Mouse (Mus musculus) left cerebral cortex, postnatal 4 days (tissue): ENCODE measurements at regions not wholly inside any gene's neighbourhood (a gene's known extent, or its start where the extent isn't known, plus 50 kb on each side); places are given as distances from the start of the nearest gene placed in this dataset.
A peak's percentile ranks its signal among the peaks of the same experiment; 100 is the strongest.

ENCODE experiments used
- DNase-seq: peaks from one replicate; pipeline ENCODE4 v3.0.0-alpha.2; 2022
- intact Hi-C: fragments of 180-260 bp; cut with DNase I; formaldehyde crosslinking; loops from one replicate; pipeline ENCODE4 v1.15.1; 2025

DNA sequence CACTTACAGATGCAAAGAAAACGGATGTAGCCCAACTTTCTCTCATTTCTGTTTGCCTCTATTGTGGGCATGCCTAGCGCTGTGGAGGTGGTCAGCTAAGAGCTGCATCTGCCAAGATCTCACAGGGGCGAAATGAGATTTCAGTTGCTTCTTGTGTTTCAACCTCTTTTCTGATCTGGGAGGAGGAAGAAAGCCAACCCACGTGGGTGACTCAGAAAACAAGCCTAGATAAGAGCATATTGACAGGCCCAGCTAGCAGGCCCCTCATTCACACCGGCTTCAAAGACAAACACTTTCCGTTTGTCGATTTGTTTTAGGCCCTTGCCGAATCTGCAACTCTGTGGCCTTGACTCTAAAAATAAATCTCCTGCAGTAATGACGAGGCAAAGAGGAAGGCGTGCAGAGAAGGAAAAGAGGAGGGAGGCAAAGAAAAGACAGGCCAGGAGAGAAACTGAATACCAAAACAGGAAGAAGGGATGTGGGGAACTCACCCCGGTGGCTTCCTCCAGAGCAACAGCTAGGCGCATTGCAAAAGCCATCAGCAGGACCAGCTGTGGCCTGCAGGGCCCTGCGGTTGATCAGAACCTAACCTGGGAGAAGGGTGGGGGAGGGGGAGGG, 407.1 kb downstream of the Bcor start:
- intact Hi-C loops = no loop called here
- no peak for DNase-seq

DNA sequence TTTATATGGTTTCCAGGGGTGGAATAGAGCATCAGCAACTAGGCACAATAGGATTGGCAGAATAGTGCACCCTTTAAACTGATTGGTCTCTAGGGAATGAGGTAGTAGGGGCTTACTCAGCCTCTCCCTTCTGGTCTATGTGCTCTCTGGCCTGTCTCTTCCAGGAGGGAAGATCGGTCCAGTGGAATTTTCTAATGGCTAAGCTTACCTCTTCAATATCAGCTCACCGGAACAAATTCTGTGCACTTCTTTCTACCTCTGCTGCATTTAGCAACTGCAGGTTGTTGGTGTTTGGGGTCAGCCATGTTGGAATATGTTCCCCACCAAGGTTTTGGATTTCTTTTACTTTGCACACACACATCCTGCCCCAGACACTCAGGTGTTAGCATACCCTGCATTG, 405.1 kb downstream of the Bcor start:
- intact Hi-C loops = no loop called here
- DNase-seq = no peak

DNA sequence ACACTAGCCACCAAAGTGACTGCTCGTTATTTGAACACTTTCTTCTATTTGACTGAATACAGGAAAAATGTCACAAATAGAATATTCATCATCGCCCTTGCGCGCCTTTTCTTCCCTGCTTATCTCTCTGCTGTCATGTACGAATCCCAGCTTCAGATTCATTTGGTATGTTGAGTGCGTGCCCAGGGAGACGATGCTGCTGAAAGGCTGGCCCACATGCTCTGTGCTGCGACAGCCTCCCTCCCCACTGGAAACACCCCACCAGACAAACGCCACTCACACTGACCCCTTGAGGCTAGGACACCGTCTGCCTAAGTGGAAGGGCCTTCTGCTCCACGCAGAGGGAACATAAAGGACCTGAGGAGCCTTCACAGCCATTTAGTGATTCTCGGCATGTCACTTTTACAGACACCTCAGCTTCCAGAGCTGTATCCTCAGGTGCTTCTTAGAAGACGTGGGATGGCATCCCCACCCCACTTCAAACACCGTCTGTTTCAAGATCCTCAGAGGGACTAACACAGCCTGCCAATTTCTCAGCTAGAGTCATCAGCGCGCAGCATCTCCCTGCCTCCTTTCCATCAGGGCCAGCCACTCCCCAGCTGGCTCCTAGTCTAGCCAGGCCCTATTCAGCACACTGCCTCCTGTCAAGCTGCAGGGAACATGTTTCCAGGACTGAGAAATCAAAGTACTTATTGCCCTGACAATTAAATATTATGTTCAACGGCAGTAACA, 396.6 kb downstream of the Bcor start:
- peak; percentile 53 for DNase-seq
- intact Hi-C loops = no loop called here

DNA sequence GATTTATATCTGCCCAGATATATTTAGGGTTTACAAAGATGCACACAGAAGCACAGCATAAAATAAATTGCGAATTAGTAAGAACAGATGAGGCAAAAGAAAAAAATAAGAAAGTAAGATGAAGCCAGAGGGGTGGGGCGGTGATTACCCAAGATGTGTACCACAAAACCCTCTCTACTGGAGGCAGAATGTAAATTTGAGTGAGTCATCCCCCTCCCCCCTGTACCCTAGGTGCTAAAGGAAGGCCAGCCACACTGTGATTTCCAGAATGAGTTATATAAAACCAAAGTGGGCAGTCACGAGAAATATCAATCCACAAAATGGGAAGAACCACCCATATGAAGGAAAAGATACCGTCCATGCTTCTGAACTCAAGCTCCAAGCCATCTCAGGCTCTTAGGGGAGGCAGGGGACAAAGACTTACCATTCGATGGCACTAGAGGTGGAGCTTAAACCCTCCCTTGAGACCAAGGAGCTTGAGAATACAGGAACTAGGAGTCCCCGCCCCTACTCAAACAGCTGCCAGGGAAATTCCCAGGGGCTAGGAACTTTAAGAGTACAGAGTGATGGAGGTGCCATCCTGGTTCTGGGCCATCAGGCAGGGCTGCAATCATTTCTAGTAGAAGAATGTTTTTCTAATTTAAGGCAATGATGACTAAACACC, 383.8 kb downstream of the Bcor start:
- no peak for DNase-seq
- intact Hi-C loops = no loop called here

DNA sequence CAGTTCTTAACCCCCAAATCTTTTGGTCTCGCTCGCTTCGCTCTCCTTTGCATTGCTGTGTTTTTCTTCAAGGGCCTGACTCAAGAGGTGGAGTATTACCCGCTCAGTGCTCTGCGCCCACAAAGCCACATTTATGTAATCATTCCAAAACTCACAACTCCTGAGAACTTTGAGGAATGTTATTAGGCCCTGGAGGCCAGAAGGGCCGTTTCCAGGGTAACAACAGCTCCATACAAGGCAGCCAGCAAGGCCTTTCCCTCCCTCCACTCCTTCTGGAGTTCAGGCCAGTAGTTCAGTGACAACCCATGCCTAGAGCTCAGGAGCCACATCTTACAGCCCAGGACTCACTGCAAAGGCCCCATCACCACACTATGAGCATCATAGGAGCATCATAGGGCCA, 365.1 kb downstream of the Bcor start:
- intact Hi-C loops = no loop called here
- DNase-seq = no peak

DNA sequence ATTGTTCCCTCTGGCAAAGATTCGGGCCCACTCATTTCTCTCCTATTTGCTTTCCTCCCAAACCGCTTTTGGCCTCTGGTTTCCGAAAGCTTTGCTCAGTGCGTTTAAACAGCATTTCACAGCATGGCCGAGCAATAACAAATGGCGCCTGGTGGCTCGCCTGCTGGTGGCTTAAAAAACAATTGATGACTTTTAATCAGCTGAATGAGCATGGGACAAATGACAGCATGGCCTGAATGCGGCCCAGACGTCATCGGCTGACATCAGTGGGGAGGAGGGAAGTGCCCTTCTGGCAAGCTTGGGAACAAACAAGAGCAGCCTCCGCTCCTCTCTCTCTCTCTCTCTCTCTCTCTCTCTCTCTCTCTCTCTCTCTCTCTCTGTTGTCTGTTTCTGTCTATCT, 362.3 kb downstream of the Bcor start:
- intact Hi-C loops = no loop called here
- peak; percentile 53 for DNase-seq

DNA sequence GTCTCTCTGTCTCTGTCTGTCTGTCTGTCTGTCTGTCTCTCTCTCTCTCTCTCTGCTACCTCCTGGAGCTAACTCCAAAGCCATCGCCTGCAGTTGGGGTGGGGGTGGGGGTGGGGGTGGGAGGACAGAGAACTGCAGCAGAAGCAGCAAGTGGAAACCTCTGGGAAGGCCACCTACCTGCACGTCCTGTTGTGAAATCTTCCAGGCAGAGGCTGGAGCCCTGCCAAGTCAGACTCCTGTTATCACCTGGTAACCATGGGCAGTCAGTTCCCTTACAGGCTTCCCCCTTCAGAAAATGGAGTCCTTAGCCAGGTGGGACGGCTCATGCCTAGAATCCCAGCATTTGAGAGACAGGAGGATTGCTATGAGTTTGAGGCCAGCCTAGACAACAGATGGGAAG, 361.8 kb downstream of the Bcor start:
- intact Hi-C loops = no loop called here
- DNase-seq = no peak

DNA sequence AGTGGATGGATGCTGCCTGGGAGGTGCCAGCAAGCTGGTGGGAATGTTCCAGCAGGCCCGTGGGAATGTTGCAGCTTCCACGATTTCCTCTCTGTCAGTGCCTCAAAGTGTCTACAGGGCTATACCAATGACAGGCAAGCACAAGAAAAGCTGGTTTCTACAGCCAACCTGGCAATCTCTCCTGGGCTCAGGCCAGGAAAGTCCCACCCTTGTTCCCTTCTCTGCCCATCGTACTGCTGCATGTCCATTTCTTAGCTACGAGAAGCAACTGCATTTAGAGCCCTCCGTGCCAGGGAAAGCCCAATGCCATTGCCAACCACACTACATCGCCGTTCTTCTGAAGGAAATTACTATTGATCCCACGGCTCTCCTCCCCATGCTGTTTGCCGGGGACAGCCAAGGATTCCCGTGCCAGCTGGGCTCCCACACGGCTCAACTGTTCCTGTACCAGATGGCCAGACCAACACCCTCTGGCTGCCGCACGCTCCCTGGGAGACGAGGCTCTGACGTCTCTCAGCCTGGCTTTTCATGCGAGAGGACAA, 359.7 kb downstream of the Bcor start:
- DNase-seq = peak; percentile 82
- intact Hi-C loops = no loop called here

DNA sequence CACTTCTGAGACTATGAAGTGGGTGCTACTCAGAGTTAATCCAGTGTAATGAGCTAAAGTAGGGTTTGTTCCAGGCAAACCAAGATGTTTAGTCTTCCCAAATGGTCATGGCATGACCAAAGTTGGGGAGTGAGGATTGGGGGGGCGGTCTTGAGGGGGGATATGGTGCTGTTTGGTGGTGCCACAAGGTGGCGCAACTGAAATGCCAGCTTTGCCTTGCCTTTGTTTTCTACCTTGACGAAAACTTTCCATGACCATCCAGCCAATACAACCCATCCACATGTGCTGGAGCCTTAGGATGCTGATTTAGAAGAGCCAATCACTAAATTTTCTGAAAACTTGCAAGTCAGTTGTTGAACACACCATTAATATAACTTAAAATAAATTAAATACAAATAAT, 358.9 kb downstream of the Bcor start:
- no peak for DNase-seq
- intact Hi-C loops = no loop called here

DNA sequence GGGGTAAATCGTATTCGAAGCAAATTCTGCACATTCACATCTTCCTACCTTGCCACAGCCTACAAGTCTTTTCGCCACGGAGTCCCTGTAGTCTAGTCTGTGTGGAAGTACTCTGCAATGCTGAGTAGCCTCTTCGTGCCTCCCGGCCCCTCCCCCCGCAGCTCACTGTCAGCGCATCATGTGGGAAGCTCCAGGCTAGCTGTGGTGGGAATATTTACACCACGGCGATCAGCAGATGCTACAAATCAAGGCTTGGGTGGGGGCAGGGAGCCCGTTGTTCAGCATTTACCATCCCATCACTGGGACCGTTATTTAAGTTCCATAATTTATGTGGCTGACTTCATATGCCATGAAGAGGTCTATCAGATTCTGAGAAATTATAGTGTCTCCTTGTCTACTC, 358.5 kb downstream of the Bcor start:
- intact Hi-C loops = no loop called here
- DNase-seq = no peak

DNA sequence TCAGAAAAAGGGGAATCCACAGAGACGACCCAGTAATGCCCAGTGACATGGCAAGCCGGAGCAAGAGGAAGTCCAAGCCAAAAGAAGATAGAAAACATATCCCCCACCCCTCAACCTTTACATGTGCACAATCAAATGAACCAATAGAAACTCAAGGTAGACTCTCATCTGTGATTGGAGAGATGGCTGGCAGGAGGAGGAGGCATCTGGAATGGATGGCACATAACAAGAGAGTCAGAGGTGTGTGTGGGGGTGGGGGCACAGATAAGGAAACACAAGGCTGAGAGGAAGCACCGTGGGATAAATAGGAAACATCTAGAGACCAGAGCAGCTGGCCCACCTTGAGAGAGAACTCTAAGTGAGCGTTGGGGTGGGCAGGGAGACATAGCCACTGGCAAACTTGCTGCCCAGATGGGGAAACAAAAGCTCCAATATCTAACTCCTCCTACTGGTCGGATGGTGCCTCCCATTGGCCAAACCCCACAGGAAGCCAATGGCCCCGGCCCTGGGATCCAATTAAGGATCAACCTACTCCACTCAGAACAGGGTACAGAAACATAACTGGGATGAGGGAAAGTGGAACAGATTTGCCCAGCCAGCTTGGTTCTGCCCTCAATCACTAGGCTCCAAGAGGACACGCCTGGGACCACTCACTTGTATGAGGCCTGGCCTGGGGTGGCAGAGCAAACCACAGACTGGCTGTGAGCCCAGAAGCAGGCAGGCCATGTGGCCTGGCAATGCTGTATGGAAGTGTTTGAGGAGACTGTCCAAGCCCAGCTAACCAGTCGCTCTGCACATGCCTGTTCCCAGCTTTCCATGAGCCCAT, 357.9 kb downstream of the Bcor start:
- intact Hi-C loops = no loop called here
- DNase-seq = peak; percentile 84

DNA sequence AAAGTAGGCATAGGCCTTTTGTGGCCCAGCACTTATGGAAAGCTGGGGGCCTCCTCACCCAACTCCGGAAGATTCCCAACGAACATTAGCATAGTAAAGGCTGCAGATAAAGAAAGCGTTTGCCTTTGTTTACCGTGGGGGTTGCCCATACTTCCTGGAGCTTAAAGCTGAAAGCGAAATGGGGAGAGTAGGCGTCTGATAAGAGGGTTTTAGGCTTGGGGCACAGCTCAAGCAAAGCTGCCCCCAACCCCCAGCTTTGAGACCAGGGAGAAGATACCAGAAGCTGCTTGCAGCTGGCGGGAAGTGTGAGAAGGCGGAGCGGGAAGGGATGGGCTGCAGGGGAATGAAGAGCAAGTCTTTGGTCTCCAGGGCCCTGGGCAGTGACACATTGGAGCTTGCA, 356.9 kb downstream of the Bcor start:
- intact Hi-C loops = no loop called here
- no peak for DNase-seq

DNA sequence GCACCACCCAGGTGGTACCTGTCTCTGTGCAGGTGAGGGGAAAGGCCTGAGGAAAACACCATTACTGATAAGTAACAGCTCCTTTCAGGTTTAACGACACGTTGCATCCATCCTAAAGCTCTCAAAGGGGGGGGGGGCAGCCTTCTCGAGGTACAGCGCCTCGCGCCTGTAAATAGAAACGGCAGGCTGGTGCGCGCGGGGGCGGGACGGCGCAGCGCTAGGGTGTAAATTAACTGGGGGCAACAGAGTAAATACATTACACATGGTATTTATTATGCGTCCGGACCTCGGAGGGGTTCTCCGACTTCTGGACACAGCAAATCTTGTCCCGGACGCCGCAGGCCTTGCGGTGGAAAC, 353.3 kb downstream of the Bcor start:
- DNase-seq = no peak
- intact Hi-C loops = no loop called here

DNA sequence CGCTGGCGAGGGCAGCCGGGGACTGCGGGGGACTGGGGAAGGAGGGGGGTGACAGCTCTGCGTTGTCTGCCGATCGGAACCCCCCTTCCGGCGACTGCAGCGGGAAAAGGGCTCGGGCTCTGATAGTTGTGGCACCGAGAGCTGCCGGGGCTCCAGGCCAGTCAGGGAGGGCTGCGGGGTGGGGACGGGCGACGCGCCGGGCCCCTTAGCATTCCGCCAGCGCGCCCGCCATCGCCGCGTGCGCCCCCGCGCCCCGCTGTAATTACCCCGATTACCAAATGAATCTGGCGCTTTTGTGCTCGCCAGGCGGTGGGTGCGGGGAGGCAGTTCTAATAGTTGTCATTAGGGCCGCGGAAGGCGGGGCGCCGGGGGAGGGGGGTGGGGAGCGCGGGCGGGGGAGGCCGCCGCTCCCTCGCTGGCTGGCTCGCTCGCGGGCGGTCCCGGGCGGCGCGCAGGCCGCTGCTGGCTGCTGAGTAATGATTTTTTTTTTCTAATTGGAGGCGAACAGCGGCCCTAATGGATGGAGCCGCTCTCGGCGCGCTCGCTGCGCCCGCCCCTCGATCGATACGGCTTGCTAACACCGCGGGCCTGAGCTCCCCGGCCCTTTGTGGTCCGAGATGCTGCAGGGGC, 352.8 kb downstream of the Bcor start:
- intact Hi-C loops = no loop called here

DNA sequence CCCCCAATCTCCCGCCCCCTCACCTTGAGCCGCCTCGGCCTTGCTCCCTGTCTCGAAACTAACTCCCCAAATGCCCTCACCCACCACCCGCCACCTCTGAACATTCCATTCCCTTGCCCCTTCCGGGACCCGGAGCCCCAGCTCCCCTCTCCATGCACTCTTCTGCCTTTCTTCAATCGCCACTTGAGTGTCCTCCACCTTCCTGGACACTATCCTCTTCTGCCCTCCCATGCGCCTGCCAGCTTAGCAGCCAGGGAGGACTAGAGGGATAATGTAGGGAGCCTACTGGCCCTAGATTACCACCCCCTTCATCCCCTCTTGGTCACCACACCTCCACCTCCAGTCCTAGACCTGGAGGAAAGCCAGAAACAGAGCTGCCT, 352.3 kb downstream of the Bcor start:
- DNase-seq = no peak
- intact Hi-C loops = no loop called here

More for the DNA sequence above, 352.8 kb downstream of the Bcor start:
- DNase-seq = peak; percentile 28

DNA sequence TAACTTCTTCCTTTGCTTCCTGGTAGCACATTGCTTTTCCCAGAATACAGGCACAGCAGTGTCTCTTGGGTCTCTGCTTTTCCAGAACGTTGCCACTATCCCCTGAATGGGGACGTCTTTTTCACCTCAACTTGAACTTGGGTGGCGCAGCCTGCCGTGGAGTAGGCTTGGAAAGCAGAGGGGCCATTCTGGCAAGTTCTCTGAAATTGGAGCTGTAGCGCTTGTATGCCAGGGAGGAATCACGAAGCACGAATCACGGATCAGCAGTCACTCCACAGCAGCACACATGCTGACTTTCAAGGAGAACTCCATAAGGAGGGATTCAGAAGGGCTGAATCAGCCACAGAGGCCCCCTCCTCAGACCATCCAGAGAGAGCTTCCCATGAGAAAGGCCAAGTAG, 351.2 kb downstream of the Bcor start:
- intact Hi-C loops = no loop called here
- no peak for DNase-seq

DNA sequence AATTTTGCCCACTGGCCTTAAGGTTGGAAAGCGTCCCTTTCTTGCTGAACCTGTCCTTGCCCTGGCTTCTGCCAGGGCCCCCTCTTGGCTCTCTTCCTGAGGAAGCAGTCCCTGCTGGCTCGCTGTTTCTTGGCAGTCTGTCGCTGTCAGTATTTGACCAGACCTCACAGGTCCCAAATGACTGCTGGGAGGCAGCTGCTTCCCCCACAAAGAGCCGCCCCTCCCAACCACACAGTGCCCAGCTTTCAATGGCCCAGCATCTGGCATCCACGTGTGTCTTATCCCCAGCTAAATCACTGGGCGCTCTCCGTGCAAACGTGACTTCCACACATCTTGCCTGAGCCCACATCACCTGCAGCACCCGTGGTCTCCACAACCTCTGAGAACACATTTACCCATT, 345.3 kb downstream of the Bcor start:
- DNase-seq = peak; percentile 78
- intact Hi-C loops = no loop called here

DNA sequence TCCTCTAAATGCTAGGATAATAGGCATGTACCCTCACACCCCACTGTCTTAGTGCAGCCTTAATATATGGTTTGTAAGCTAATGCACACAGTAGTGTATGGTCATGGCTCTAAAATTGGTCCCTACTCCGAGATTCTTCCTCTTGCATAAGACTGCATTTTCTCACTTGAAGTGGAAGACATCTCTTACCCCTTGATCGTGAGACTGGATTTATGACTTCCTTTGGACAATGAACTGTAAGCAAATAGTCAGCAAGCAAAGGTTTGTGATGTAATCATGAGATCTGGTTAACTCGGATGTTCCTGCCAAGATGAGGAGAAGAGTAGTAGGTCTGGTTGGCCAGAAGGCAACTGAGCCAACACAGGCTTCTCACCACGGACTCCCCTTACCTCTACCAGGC, 344.3 kb downstream of the Bcor start:
- no peak for DNase-seq
- intact Hi-C loops = no loop called here

DNA sequence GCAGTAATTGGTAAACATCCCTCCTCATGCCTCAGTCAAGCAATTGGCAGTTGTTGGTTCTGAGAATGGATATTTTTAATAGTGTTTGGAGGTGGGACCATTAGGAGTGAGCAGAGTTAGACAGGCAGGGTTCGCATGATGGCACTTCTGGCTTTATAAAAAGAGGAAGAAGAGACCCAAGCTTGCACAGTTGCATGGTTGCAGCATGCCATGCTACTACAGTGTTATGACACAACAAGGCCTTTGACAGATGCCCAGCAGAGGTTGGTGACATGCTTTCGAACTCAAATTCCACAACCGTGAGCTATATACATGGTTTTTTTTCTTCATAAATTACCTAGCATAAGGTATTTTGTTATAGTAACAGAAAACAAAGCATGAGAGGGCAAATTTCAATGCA, 341.5 kb downstream of the Bcor start:
- intact Hi-C loops = no loop called here
- DNase-seq = no peak

DNA sequence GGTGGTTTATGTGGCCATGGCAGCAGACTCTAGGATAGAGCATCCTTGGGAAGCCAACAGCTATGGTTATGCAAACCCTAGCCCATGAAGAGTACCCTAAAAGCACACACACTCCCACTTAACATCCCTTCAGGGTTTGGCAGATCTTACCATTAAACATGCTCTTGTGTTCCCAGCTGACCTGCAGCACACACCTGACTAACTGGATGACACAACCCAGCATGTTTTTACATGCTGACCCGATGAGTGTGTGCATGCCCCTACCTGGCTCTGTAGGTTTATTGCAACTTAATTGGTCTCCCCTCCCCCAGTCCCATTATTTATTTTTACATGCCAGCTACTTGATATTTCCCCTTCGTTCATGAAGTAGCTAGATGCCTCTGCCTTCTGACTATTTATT, 339.0 kb downstream of the Bcor start:
- intact Hi-C loops = no loop called here
- no peak for DNase-seq
